Mouse (Mus musculus): ENCODE data around the gene Scarf1.
A peak's percentile ranks its signal among the peaks of the same experiment; 100 is the strongest.

Gene Scarf1

DNA sequence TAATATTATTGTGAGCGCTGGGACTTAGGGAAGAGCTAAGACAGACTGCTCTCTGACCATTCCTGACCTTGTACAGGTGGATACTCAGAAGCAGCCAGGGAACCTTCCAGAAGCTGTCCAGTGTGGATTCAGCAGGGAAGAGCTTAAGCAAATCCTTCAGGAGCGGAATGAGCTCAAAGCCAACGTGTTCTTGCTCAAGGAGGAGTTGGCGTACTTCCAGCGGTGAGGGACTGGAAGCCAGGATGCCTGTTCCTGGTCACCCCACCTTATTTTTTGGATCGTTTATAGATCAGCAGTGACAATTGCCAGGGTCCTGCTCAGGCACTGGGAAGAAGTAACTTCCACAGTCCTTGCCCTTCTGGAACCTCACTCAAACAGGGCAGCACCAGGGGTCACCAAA lies 2.1 kb upstream of the Scarf1 start:
- DNase-seq (ENCODE audit: inconsistent age in 2 of 2, low spot score in 1 of 2), result peak; percentile 54 to 75

DNA sequence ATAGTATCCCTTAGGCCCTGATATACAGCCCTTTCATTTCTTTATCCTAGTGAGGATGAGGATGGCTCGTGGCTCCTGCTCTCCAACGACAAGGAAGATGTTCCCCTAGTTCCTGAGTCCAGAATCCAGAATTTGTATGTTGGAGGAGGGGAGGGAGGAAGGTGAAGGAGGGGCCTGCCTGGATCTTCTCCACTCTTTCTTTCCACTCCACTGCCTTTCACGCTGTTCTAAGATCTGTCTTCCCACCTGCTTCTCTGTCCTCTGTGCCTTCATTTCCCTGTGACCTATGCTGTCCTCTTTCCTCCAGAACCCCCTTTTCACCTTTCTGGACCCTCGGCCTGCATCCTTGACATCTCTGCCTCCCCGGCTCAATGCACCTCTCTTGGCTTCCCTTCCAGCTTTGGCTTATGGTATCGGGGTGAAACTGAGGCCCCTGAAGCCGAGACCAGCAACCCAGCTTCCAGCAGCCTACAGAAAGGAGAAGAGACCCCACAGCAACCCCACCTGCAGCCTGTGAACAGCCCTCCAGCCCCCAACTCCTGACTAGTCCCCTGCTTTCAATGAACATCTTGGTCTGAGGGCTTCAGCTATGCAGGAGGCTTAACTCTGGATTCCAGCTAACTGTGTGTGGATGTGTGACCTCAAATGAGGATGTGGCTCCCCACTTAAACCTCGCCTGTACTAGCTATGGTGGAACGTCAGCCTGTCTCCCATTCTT lies 880 bp upstream of the Scarf1 start:
- DNase-seq (ENCODE audit: inconsistent age in 2 of 2, low spot score in 1 of 2), result no peak

DNA sequence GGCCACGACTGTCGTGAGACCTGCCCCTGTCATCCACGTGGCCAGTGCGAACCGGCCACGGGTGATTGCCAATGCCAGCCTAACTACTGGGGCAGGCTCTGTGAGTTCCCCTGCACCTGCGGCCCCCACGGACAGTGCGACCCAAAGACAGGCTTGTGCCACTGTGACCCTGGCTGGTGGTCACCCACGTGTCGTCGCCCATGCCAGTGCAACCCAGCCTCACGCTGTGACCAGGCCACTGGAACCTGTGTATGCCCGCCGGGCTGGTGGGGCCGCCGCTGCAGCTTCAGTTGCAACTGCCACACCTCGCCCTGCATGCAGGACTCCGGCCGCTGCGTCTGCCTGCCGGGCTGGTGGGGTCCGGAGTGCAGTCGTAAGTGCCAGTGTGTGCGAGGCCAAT lies 1.8 kb downstream of the Scarf1 start:
- no peak for DNase-seq (ENCODE audit: inconsistent age in 2 of 2, low spot score in 1 of 2)

DNA sequence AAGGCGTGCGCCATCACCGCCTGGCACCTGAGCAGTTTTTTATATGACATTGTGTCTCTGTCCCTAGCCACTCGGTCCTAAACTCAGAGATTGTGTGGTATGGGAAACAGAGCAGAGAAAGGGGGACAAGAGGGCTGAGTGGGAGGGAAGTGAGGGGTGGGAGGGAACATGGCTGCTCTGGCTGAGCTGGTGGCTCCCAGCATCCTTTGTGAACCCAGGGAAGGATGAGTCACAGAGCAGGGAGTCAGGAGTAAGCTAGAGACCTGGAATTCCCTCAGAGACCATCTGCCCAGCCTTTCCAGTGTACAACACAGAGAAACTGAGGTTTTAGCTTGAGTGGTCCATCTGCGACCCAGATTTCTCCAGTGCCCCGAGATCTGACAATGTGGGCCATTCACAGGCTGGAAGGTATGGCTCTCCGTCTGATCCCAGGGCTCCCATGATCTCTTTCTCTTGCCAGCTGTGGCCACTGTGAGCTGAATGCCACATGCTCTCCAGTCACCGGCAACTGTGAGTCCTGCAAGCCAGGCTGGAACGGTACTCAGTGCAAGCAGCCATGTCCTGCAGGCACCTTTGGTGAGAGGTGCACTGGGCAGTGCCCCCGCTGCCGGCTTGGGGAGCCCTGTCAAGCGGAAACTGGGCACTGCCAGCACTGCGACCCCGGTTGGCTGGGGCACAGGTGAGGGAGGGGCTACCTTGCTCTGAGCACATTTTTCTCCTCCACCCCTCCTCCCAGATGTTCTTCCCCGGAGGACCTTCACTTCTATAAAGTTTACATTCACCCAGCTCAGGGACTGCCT lies 6.7 kb downstream of the Scarf1 start:
- DNase-seq (ENCODE audit: inconsistent age in 2 of 2, low spot score in 1 of 2), result no peak

DNA sequence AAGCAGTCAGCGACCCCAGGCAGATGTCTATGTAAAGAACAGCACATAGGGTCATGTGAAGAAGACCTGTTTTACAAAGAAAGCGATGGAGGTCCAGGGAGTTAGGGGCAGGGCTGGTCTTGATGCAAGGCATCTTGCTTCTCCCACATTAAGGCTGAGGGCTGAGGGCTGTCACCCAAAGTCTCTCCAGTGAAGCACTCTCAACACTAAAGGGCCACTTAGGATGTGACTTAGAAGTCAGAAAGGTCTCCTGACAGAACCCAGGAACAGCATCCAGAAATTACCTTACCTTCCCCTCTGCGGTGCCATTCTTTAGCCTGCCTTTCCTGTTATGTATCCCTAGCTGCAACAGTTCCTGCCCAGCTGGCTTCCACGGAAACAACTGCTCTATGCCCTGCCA lies 8.3 kb downstream of the Scarf1 start:
- no peak for DNase-seq (ENCODE audit: inconsistent age in 2 of 2, low spot score in 1 of 2)

DNA sequence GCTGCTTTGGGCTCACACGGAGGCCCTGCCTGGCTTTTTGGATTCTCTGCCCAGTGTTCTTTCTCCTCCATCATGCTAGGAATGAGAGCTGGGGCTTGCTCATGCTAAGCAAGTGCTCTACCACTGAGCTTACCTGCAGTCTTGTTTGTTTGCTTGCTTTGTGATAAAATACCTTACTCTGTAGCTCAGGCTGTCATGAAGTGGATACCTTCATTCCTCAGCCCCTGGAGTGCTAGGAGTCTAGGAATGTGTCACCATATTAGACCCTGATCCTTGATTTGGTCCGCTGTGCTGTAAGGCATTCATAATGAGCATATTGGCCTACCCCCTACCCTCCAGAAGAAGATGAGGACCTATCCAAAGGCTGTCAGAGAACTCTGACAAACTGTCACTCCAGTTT lies 9.5 kb downstream of the Scarf1 start:
- DNase-seq (ENCODE audit: inconsistent age in 2 of 2, low spot score in 1 of 2), result no peak

DNA sequence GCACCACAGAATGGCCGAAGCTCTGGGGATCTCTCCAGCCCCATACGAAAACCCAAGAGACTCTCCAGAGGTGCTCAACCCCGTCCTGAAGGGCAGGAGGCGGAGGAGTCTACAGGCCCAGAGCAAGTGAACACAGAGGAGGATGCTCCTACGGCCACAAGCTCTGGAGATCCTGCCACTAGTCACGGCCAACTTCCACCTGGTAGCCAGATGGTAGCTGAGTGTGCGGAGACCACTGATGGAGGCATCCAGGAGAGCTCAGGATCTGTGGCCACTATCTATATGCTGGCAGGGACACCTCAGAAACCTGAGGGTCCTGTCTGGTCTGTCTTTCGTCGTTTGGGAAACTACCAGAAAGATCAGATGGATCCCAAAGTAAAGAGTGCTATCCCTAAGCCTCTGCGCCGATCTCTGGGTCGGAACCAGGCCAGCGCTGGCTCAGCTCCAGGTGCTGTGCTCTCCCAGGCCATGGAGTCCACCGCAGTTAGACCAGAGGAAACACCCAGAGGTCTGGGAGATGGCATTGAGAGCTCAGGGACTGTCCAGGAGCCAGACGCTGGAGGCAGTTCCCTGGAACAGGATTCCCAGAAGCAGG lies 12.3 kb downstream of the Scarf1 start:
- no peak for DNase-seq (ENCODE audit: inconsistent age in 2 of 2, low spot score in 1 of 2)

DNA sequence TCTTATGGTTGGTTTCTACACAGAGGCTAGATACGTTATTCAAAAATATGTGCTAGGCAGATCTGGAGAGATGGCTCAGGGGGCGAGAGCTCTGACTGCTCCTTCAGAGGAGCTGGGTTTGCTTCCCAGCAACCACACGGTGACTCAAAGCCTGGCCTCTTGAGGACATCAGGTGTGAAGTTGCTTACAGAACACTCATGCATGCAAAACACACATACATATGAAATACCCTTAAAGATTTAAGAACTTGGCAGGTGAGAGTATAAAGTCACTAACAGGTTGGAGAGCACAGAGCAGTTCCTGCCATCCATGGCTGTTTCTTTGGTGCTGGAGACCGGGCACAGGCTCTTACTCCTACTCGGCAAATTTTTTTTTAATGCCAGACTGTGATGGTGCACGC lies 13.6 kb downstream of the Scarf1 start:
- DNase-seq (ENCODE audit: inconsistent age in 2 of 2, low spot score in 1 of 2), result no peak

DNA sequence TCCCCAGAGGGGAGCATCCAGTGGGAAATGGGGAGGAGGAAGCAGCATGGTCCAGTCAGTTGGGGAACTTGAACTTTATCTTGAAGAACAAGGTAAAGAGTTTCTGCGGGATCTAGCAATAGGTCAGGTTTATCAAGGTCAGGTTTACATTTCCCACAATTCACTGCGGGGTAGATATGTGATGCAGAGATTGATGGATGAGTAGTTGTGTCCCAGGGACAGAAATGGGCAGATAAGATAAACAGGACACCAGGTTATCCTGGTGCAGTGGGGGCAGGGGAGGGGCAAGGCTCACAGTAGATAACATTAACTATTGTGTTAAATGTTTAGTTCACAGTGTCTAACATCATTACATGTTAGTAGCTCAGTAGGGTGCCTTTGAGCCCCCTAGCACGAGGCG lies 16.4 kb downstream of the Scarf1 start:
- DNase-seq (ENCODE audit: inconsistent age in 2 of 2, low spot score in 1 of 2), result no peak

DNA sequence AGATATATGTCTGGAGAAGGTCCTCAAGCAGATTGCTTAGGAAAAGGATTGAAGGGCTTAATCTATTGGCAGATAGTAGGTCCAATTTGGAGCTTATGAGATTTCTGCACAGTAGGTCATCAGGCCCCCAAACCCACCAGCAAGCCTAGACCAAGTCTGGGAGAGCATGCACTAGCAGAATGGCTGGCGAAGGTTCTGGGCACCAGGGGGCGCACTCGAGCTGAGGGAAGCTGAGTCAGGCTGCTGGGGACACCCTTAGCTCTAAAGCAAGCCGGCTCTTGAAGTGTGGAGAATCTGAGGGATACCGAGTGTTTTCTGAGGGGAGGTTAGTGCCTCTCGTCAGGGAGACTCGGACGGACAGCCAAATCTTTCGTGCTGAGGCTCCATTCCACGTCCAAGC lies 17.0 kb downstream of the Scarf1 start:
- DNase-seq (ENCODE audit: inconsistent age in 2 of 2, low spot score in 1 of 2), result peak; percentile 92 to 98

DNA sequence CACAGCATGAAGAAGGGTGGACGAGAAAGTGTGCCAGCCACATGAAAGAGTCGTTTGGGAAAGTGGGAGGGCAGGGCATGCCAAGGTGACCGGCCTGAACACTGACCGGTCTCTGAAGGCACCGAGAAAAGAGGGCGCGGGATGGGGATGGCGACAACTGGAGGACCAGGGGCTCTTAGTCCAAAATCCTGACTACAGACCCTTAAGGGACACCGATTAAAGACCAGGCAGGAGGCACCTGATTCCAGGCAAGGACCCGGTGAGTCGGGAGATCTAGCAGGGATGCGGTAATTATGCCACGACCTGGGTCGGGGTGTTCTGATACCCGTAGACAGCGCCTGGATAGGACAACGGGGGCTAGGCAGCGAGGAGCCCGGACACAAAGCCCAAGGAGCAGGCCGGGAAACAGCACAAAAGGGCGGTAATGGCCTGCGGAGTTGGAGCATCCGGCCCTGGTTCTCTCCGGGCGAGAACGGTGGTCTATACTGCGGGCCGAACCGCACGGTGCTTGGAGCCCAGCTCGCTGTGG lies 17.6 kb downstream of the Scarf1 start:
- DNase-seq (ENCODE audit: inconsistent age in 2 of 2, low spot score in 1 of 2), result peak in 1 of 2 experiments; percentile 51

DNA sequence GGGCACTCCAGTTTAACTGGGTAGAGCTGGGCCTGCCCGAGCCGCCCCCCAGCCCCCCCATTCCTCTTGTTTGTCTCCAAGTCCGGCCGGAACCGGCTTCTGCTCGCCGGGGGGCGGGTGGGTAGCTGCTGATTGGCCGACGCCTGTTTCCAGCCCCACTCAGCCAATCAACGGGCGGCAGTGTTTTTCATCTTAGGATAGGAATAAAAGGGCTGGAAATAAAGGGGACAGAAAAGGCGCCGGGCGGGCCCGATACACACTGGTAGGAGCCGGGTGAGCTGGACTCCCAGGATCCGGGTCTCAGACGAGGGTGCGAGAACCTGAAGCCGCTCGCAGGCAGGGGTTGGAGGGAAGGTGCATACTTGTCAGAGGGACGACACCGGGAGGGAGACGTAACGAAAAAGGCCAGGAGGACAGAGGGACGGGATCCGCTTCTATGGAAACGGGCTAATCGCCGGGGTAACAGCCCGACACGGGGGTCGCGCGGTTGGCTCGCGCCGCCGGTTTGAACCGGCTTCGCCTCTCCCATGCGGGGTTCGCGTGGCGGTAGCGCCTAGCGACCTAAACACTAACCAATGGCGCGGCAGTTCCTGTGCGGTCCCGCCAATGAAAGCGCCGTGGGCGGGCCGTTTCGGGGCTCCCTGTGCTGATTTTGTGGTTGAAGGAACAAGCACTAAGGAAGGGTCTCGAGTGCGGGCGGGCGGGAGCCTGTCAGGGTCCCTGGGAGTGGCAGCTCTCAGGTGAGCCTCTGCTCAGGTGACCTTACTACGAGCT lies 18.3 kb downstream of the Scarf1 start, which contains the start of gene Slc43a2:
Gene Slc43a2, plus strand, starts transcription at position 226 of the 774 bp plus-strand sequence.
- peak; percentile 94 to 97 for DNase-seq (ENCODE audit: inconsistent age in 2 of 2, low spot score in 1 of 2)

DNA sequence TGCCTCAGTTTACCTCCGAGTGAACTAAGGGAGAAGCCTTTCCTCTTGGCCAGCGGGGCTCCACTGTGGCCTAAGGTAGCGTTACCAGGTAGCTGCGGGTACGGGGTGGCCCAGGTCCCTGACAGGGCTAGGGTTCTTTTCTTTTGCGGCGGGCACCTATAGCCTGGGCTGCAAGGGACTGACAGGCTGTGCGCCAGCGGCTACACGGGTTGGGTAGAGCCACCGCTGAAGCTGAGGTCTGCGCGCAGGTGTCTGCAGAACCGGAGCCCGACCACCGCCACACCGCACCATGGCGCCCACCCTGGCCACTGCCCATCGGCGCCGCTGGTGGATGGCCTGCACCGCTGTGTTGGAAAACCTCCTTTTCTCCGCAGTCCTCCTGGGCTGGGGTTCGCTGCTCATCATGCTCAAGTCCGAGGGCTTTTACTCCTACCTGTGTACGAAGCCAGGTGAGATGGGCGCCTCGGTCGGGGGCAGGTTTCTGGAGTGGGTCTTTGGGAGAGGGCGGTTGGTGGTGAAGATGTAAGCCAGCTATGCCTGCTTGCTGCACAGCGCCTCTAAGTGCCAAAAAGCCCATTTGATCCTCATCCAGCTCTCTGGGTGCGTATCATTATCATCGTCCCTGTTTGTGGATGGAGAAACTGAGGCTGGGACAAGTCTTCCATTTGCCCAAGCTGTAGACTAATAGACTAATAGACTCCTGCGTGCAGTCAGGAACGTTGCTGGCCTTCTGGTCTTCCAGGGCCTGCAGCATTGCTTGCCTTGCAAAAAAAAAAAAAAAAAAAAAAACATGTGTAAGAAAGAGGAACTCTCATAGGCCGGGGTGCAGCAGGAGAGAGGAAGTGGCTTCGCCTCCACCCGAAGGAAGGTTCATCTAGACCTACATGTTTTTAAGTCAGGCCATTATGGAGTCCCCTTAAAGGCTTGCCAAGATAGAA lies 19.3 kb downstream of the Scarf1 start:
- peak in 1 of 2 experiments; percentile 63 for DNase-seq (ENCODE audit: inconsistent age in 2 of 2, low spot score in 1 of 2)

DNA sequence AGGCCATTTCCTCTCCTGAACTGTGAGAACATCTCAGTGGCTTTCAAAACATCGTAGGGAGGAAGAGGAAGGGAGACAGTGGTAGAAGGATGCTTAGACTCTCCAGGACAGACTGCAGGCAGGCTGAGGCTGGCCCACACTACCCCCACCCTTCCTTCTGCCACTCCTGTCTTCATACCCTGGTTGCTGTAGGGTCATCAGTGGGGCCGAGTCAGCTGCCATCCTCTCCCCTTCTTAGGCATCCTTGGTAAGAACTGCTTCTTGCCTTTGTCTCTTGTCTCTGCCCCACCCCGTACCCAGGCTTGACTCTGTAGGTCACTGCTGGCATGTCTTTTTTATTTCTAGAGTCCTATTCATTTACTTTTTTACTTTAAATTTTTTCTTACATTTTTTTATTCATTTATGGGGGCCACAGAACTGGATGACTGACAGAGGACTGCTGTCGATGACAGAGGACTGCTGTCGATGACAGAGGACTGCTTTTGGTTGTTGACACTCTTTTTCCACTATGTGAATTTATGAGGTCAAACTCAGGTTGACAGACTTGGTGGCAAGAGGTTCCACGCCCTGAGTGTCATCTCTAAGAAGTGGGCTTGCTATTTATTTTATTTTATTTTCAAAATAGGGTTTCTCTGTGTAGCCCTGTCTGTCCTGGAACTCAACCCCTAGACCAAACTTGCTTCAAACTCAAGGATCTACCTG lies 20.1 kb downstream of the Scarf1 start:
- DNase-seq (ENCODE audit: inconsistent age in 2 of 2, low spot score in 1 of 2), result no peak

DNA sequence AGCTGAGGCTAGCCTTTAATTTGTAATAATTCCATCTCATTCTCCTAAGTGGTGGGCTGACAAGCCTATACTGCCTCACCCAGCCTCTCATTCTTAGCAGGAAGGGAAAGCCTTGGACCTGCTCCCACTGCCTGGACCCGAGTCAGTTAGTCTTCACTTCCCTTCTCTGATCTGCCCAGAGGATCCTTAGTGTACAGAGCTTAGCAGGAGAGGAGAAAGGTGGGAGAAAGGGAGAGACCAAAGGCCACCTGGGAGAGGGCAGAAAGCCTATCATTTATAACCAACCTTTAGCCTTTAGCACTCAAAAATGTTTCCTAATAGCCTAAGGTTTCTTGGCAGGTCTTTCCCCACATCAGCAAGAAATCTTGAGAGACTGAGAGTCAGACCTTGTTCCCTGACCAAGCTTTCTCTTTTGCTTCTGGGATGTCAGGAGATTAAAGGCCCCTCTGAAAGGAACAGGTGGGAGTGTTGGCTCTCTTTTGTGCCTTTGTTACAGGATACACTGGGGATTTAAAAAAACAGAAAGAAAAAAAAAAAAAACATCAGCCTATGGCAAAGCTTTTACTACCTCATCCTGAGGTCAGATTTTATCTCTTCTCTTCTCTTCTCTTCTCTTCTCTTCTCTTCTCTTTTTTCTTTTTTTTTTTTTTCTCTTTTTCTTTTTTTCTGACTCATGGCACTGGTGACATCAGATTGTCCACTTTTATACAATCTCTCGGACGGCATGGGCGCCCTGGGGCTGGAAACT lies 21.1 kb downstream of the Scarf1 start:
- peak in 1 of 2 experiments; percentile 57 for DNase-seq (ENCODE audit: inconsistent age in 2 of 2, low spot score in 1 of 2)

DNA sequence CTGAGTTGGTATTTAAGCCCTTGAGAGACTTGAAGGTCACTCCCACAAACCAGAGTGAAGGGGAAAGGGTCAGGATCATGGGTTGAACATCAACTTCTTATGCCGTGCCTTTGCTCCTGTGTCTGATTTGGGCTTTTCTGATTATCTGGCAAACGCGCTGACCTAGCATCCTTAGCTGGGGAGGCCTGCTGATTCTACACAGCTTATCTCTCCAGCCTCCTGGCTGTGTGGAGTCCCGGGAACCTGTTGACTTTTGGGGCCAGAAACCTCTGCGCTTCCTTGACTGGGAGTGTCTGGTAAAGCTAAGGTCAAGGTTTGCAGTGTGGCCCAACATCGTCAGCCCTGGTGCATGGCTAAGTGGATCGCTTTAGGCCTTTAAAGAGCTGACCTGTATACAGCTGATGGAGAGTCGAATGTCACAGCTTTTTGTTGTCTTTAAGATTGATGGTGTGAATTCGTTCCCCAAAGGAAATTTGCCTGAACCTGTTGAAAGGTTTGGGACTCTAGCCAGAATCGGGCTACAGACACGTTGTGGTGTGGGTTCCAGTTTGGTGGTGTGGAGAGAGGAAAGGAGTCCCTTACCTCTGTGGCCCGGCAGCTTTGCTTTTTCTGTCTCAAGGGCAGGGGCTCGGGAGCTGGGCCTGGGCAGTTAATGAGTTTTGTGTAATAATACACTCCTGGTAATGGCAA lies 21.9 kb downstream of the Scarf1 start:
- peak in 1 of 2 experiments; percentile 68 for DNase-seq (ENCODE audit: inconsistent age in 2 of 2, low spot score in 1 of 2)

DNA sequence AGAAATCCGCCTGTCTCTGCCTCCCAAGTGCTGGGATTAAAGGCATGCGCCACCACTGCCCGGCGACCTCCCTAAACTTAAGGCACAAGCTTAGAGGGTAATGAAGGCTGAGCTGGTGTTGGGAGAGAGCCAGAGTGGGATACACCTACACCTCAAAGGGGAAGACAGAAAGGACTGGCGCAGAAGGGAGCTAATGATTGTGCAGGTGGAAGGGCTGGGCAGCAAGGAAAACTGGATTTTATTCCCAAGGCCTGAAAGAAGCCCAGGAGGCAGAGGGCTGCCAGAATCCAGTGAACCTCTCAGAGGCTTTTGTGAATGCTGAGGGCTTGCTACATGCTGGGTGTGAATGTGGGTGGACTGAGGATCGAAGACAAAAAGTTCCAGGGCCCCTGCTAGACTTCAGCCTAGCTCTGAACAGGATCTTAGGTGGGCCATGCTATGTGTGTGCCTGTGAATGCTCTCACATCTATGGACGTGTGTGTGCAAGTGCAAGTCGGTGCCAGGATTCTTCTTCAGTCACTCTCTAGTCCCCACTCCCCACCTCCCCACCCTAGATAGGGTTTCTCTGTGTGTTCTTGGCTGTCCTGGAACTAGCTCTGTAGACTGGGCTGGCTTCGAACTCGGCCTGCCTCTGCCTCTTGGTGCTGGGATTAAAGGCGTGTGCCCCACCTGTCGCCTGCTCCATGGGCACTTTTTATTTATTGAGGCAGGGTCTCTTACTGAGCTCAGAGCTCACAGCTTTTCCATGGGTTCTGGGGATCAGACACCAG lies 23.1 kb downstream of the Scarf1 start:
- DNase-seq (ENCODE audit: inconsistent age in 2 of 2, low spot score in 1 of 2), result no peak
